Mouse (Mus musculus): ENCODE data around the gene Ubap1l.

- TF ChIP-seq CTCF (IDR thresholded peaks at IDR 0.05; ENCODE audit: low read depth, low read length) (no peak), POLR2AphosphoS5 (IDR thresholded peaks at IDR 0.05; ENCODE audit: insufficient replicate concordance, low read depth, low read length) (no peak)
Measured at GRCm38 (mm10) chr9:65419633-65420032, 58.8 kb downstream of the Ubap1l start.
